Mouse (Mus musculus) ES-E14 (cell line): ENCODE measurements at regions not wholly inside any gene's neighbourhood (a gene's known extent, or its start where the extent isn't known, plus 50 kb on each side); places are given as distances from the start of the nearest gene placed in this dataset.

Experiments used
- DNase-seq: peaks from one replicate; pipeline ENCODE4 v3.0.0-alpha.2; 2013; ENCODE audit warnings: low read depth, low spot score
- H3K27ac ChIP-seq: 2 replicates; pipeline ENCODE4 v1.5.1; 2012; ENCODE audit warnings: low read depth, mild to moderate bottlenecking, low read length, moderate library complexity, mixed read lengths; ENCODE audit not compliant: poor library complexity, insufficient read depth, severe bottlenecking
- H3K36me3 ChIP-seq: 2 replicates; pipeline ENCODE4 v1.6.1; 2012; ENCODE audit warnings: mild to moderate bottlenecking, low read length, moderate library complexity, mixed read lengths; ENCODE audit not compliant: control insufficient read depth, poor library complexity, insufficient read depth, severe bottlenecking
- H3K4me1 ChIP-seq, 2 experiments: fragments of 150-350 bp in 1 of 2; sonication (generic) in 1 of 2; 2 replicates each; pipeline ENCODE4 v1.6.1; 2012; ENCODE audit warnings: low read length in 2 of 2, mild to moderate bottlenecking in 1 of 2, mixed read lengths in 1 of 2; ENCODE audit not compliant: control insufficient read depth in 2 of 2, insufficient read depth in 2 of 2, poor library complexity in 1 of 2
- H3K4me3 ChIP-seq, 2 experiments: fragments of 150-350 bp in 1 of 2; sonication (generic) in 1 of 2; 2 replicates each; pipeline ENCODE4 v1.5.1; 2012; ENCODE audit warnings: low read length in 2 of 2, low read depth in 1 of 2, mild to moderate bottlenecking in 1 of 2, mixed read lengths in 1 of 2; ENCODE audit not compliant: insufficient read depth in 1 of 2, poor library complexity in 1 of 2, severe bottlenecking in 1 of 2
- H3K9ac ChIP-seq: 2 replicates; pipeline ENCODE4 v1.6.1; 2012; ENCODE audit warnings: low read depth, mild to moderate bottlenecking, low read length, mixed read lengths; ENCODE audit not compliant: poor library complexity, insufficient read depth, severe bottlenecking
- H3K9me3 ChIP-seq: fragments of 150-350 bp; sonication (generic); 2 replicates; pipeline ENCODE4 v1.6.1; 2012; ENCODE audit warnings: low read depth, mild to moderate bottlenecking, low read length; ENCODE audit not compliant: control insufficient read depth, insufficient read depth
- CHD2 ChIP-seq: IDR thresholded peaks from 2 replicates; pipeline ENCODE4 v1.6.1; 2014; ENCODE audit warnings: mild to moderate bottlenecking, low read depth, low read length, inconsistent platforms
- HCFC1 ChIP-seq: IDR thresholded peaks from 2 replicates; pipeline ENCODE4 v1.6.1; 2012; ENCODE audit warnings: low read length, inconsistent platforms, borderline replicate concordance; ENCODE audit not compliant: insufficient read depth
- MAFK ChIP-seq: IDR thresholded peaks from 2 replicates; pipeline ENCODE4 v1.6.1; 2014; ENCODE audit warnings: mild to moderate bottlenecking, low read depth, low read length, inconsistent platforms; ENCODE audit not compliant: insufficient read depth
- ZC3H11A ChIP-seq: IDR thresholded peaks from 2 replicates; pipeline ENCODE4 v1.6.1; 2012; ENCODE audit warnings: low read depth, mild to moderate bottlenecking, inconsistent platforms, low read length, borderline replicate concordance
- ZNF384 ChIP-seq: IDR thresholded peaks from 2 replicates; pipeline ENCODE4 v1.6.1; 2012; ENCODE audit warnings: low read depth, low read length, inconsistent platforms
- in situ Hi-C, 2 experiments: fragments of 600-800 bp; cut with MboI; formaldehyde crosslinking; loops; one replicate each; pipeline ENCODE4 v1.15.1; 2025; ENCODE audit warnings: low sequenced_read_pairs in 2 of 2, inconsistent platforms in 1 of 2; ENCODE audit not compliant: unreplicated experiment in 2 of 2

GRCm38 (mm10) chr3:148559752-148560460, 430.4 kb downstream of the Adgrl2 start:
- H3K27ac ChIP-seq, result no peak overlapping the region
- H3K4me1 ChIP-seq, result no peaks in the 10 kb centered on the region
- TF ChIP-seq ZC3H11A (no peak), HCFC1 (no peak), ZNF384 (no peak), MAFK (no peak), CHD2 (no peak)
- no peak for DNase-seq
- no peaks in the 10 kb centered on the region for H3K9me3 ChIP-seq
- H3K9ac ChIP-seq, result no peak overlapping the region
- H3K36me3 ChIP-seq, result no peaks in the 10 kb centered on the region
- H3K4me3 ChIP-seq, result no peak overlapping the region
- in situ Hi-C loops, result no loop called here

GRCm38 (mm10) chr3:148558592-148559157, 431.7 kb downstream of the Adgrl2 start:
- no peak for TF ChIP-seq CHD2
- no peak for TF ChIP-seq ZC3H11A
- TF ChIP-seq ZNF384, result no peak
- TF ChIP-seq HCFC1, result no peak
- no peak for TF ChIP-seq MAFK
- Histone ChIP-seq H3K4me3 (no peak overlapping the region), H3K27ac (no peak overlapping the region), H3K9me3 (no peaks in the 10 kb centered on the region), H3K36me3 (no peaks in the 10 kb centered on the region), H3K4me1 (no peaks in the 10 kb centered on the region), H3K9ac (no peak overlapping the region)
- DNase-seq, result no peak
- in situ Hi-C loops, result no loop called here

GRCm38 (mm10) chr3:148555324-148555723, 435.0 kb downstream of the Adgrl2 start:
- Histone ChIP-seq H3K4me1 (no peaks in the 10 kb centered on the region), H3K9me3 (no peaks in the 10 kb centered on the region), H3K36me3 (no peaks in the 10 kb centered on the region), H3K9ac (no peak overlapping the region), H3K27ac (no peak overlapping the region), H3K4me3 (no peak overlapping the region)
- TF ChIP-seq ZNF384 (no peak), MAFK (no peak), HCFC1 (no peak), ZC3H11A (no peak), CHD2 (no peak)
- in situ Hi-C loops, result no loop called here
- DNase-seq, result no peak

- H3K9ac ChIP-seq, result no peak overlapping the region
- H3K36me3 ChIP-seq, result no peaks in the 10 kb centered on the region
- no peak overlapping the region for H3K4me3 ChIP-seq
- in situ Hi-C loops, result no loop called here
- no peaks in the 10 kb centered on the region for H3K9me3 ChIP-seq
- H3K27ac ChIP-seq, result no peak overlapping the region
- TF ChIP-seq ZC3H11A (no peak), HCFC1 (no peak), ZNF384 (no peak), MAFK (no peak), CHD2 (no peak)
- no peak for DNase-seq
- no peaks in the 10 kb centered on the region for H3K4me1 ChIP-seq
Measured at GRCm38 (mm10) chr3:148550716-148551115, 439.6 kb downstream of the Adgrl2 start.
